Mouse (Mus musculus): ENCODE data around the gene Mycbp2.

- TF ChIP-seq CTCF (IDR thresholded peaks at IDR 0.05; ENCODE audit: borderline replicate concordance, insufficient read depth, low read length) (no peak), POLR2A (IDR thresholded peaks at IDR 0.05; ENCODE audit: low read depth, low read length) (no peak)
These were observed 9.5 kb upstream of the Mycbp2 start for GRCm38 (mm10) chr14:103356066-103356465.
